Mouse (Mus musculus): Measurements from ENCODE around the gene Sec14l4. TPM values are rescaled to one million over a fixed set of nuclear protein-coding genes. Genes with fewer than 3 reads are reported as not detected.

The Sec14l4 gene
- polyA plus RNA-seq, 1 experiment from 2014 or later: not detected

DNA sequence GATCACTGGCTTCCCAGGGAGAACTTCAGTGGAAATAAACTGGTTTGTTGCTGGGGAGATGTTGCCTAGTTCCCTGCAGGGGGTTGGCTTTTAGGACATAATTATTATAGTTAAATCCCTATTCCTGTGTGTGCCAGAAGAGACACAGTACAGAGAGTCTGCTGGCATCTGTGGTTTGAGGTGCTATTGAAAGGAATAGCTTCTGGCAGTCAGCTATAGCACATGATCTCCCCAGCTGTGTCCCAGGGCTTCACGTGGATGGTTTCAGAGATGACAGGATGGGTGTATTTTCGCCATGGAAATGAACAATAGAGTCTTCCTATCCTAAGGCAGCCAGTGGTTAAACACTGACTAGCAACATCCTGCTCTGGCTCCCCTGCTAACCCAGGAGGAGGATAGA lies 56.0 kb downstream of the Sec14l4 start:
- H3K27ac ChIP-seq (replicated peaks): peak overlapping the region; percentile 52
- H3K4me3 ChIP-seq: no peak overlapping the region
- 41% methylated on average over 2 of the region's 2 CpGs for WGBS
- H3K9me3 ChIP-seq: 0 out of 2 replicates have a peak, but pooled peaks cover 6% of the 10 kb centered on the region
- no peak overlapping the region for H3K9ac ChIP-seq
- H3K4me1 ChIP-seq (replicated peaks): peaks cover 10% of the 10 kb centered on the region; the same call in 1 of the 2 replicates
- H3K36me3 ChIP-seq: peaks cover 12% of the 10 kb centered on the region; the same call in 1 of the 2 replicates
- no peak overlapping the region for H3K4me2 ChIP-seq
- H3K27me3 ChIP-seq: no peaks in the 10 kb centered on the region
- no peak for ATAC-seq (ENCODE audit: low read depth)

DNA sequence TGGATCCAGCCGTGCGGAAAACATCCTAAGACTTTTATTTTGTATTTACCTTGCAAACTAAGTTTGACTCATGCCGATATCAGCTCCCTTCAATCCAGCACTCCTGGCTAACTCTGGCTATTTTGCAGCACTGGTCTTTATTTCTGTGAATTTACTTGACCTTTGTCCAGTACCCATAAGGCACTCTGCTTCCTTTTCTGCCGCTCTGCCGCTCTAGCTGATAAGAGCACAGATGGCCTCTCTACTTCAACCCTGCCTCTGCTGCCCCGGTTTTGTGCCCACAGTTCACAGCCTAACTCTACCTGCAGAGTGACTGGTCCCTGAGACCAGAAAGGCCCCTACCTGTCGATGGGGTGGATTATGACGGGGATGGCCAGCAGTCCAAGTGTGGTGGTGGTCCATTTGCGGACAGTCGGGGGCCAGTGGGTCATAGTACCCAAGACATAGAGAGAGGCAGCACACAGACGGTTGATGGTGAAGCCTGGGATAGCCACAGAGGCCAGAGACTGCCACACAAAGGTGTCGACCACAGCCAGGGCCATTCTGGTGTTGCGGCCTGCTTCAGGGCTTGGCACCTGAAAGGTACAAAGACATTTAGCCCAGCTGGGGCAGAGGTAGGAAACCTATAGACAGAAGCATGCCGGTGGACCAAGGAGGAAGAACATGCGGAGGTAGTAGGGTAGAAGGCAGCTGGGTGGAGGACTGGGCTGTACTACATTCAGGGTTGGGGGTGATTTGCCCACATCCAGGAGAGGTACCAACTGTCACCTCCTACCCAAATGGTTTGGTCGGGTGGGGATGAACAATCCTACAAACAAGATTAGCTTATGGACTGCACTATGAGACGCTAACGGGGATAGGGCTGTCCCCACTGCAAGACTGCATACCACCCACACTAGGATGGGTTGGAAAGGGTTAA lies 62.5 kb downstream of the Sec14l4 start:
- Histone ChIP-seq H3K4me1 (replicated peaks) (peaks cover 36% of the 10 kb centered on the region), H3K36me3 (peaks cover 12% of the 10 kb centered on the region; the same call in 1 of the 2 replicates), H3K9ac (0 out of 2 replicates have a peak overlapping the region, but pooled peaks have one; percentile 3), H3K27me3 (no peaks in the 10 kb centered on the region), H3K27ac (replicated peaks) (no peak overlapping the region), H3K9me3 (0 out of 2 replicates have a peak, but pooled peaks cover 6% of the 10 kb centered on the region), H3K4me3 (no peak overlapping the region; the same call in 1 of the 2 replicates), H3K4me2 (peak overlapping the region; percentile 89; the same call in 1 of the 2 replicates)
- no peak for ATAC-seq (ENCODE audit: low read depth)
- whole genome bisulfite sequencing: 87% methylated on average over 18 of the region's 18 CpGs

DNA sequence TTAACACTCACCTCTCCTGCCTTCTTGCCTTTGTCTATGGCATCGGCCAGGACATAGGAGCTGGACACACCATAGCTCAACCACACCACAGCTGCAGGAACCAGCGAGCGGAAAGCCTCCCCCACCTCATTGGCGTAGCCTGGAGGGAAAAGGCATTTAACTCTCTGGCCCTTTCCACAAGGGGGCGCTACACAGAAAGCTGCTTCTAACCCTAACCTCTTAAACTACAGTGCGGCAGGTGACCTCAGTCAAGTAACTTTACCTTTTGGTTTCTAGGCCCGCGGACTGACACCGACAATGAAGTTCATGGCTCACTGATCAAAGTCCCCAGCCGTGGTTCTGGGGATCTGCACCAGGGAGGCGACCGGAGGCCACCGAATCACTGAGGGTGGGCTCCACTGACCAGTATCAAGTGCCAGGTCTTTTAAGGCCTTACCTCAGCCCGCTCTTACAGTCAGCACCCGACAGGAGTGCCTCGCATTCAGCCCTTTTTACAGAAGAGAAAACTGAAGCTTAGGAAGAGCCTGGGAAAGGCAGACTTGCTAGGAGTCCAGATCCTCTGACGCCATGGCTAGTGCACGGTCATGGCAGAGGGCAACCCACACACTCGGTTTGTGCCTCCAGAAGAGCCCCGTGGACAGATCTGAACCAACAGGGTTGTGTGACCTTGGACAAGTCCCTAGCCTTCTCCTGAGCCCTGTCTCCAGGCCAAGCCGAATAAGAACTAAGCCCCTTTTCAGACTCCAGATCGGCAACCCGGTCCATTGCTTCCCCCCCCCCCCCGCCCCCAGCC lies 63.3 kb downstream of the Sec14l4 start:
- Histone ChIP-seq H3K4me3 (peak overlapping the region; percentile 52), H3K27ac (replicated peaks) (peak overlapping the region; percentile 76), H3K4me2 (peak overlapping the region; percentile 89), H3K27me3 (no peaks in the 10 kb centered on the region), H3K9ac (peak overlapping the region; percentile 64), H3K9me3 (0 out of 2 replicates have a peak, but pooled peaks cover 6% of the 10 kb centered on the region), H3K36me3 (peaks cover 12% of the 10 kb centered on the region; the same call in 1 of the 2 replicates), H3K4me1 (replicated peaks) (peaks cover 36% of the 10 kb centered on the region)
- WGBS: 5% methylated on average over 24 of the region's 24 CpGs
- no peak for ATAC-seq (ENCODE audit: low read depth)

DNA sequence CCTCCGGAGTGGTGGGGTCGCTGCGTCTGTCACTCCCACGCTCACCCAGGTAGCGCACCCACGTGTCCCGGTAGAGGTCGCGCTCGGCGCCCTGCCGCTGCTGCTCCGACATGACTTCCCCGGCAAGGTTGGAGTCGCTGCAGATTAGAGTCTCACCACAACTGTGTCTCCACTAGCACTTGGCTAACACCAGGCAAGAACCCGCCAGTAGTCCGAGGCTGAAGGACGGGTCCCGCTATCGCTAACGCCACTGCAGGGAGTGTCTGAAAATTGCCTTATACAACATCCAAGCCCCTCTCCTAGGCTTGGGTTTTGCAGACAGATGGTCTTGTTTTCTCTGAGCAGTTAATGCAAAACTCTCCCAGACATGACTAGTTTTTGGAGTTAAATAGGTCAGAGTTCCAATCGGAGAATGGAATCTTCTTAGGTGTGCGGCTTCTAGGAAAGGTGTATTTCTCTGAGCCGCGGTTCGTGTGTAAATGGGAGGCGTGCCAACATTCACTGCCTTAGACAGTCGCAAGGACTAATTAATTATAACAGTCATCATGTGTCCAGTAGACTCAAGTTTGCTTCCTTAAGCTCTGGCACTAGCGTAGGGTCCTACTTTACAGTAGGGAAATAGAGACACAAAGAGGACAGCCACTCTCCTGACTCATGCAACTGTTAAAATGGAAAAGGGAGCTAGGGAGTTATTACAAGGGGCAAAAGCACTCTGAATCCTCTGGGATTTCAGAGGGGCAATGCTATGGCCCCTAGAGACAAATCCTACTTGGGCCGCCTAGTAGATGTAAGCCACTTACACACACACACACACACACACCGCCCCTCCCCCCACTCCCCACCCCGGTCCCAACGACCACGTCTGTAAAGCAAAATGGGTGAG lies 64.2 kb downstream of the Sec14l4 start, which contains the start of gene Mtfp1:
TSS of gene Mtfp1 (minus strand) at position 275 of the 883 bp plus-strand sequence.
- Histone ChIP-seq H3K27ac (replicated peaks) (peak within 1 kb of the TSS; percentile 82), H3K27me3 (no peaks in the 10 kb centered on the region), H3K36me3 (peaks cover 12% of the 10 kb centered on the region; the same call in 1 of the 2 replicates), H3K9me3 (0 out of 2 replicates have a peak, but pooled peaks cover 6% of the 10 kb centered on the region), H3K4me2 (peak within 1 kb of the TSS; percentile 89), H3K4me1 (replicated peaks) (peaks cover 36% of the 10 kb centered on the region), H3K4me3 (peak within 1 kb of the TSS; percentile 52), H3K9ac (peak within 1 kb of the TSS; percentile 64)
- ATAC-seq (ENCODE audit: low read depth): no peak
- 8% methylated on average over 34 of the region's 34 CpGs for WGBS

DNA sequence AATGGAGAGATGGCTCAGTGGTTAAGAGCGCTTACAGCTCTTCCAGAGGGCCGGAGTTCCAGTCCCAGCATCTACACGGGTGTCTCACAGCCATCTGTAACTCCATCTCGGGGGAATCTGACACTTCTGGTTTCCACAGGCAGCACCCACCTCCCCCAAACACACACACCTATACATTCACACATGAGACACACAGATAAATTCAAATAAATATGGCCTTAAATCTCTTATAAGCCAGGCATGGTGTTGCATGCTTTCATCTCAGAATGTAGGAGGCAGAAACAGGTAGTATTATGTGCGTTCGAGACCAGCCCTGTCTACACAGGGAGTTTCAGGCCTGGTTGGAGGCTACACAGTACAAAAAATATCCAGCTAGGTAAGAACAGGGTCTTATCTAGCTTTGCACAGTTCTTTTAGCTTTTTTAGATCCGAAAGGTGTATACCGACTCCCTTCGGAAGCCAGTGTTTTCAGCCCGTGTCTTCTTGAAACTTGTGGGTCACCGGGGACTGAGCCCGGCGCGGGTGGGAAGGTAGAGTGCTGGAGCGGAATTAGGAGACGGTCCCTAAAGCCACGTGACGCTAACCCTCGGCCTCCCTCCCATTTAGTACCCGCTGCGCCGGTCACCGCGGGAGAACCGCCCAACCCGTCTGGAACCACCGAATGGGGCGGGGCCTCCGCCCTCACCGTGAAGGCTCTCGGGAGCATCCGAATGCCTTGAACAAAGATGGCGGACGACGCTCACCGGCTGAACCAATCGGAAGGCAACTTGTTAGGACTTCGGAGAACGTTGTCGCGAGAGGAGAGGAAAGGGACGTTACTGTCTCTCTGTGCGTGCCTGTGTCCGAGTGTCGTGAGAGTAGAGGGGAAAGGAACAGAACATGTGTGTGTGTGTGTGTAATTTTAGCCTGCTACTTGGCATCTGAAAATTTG lies 65.1 kb downstream of the Sec14l4 start:
- Histone ChIP-seq H3K9ac (peak overlapping the region; percentile 90), H3K9me3 (no peaks in the 10 kb centered on the region), H3K27me3 (no peaks in the 10 kb centered on the region), H3K4me3 (peak overlapping the region; percentile 52), H3K4me2 (peak overlapping the region; percentile 89), H3K27ac (replicated peaks) (peak overlapping the region; percentile 92), H3K36me3 (peaks cover 4% of the 10 kb centered on the region; the same call in 1 of the 2 replicates), H3K4me1 (replicated peaks) (peaks cover 36% of the 10 kb centered on the region)
- 3% methylated on average over 45 of the region's 45 CpGs for WGBS
- ATAC-seq (ENCODE audit: low read depth): peak; percentile 95

DNA sequence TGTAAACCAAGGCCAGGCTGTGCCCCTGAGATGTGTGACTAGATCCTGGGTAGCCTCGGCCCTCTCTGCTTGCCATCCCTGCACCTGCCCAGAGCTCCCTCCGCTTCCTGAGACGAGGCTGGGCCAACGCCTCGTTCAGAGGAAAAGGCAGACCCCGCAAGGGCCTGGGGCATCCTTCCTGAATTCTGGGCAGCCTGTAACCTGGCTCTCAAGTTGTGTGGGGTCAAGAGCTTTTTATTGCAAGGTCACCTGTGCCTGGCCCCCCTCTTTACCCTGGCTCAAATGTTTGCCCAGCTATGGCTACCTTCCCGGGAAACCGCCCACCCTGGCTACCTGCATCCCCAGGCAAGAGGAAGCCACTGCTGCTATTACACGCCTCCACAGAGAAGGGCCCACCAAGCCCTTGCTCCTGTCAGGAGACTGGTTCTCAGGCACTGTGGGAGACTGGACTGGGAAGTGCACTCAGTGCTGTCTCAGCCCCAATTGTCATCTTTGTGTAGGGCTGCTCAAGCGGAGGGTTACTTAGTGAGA lies 65.9 kb downstream of the Sec14l4 start:
- H3K9me3 ChIP-seq: no peaks in the 10 kb centered on the region
- H3K27me3 ChIP-seq: no peaks in the 10 kb centered on the region
- peak; percentile 54 for ATAC-seq (ENCODE audit: low read depth)
- no peaks in the 10 kb centered on the region for H3K36me3 ChIP-seq
- H3K9ac ChIP-seq: peak overlapping the region; percentile 90
- peaks cover 36% of the 10 kb centered on the region for H3K4me1 ChIP-seq (replicated peaks)
- peak overlapping the region; percentile 89 for H3K4me2 ChIP-seq
- peak overlapping the region; percentile 52 for H3K4me3 ChIP-seq
- H3K27ac ChIP-seq (replicated peaks): peak overlapping the region; percentile 92
- WGBS: 28% methylated on average over 10 of the region's 10 CpGs

Other genes starting within 250 kb of the Sec14l4 start
- 12.3 and 16.8 TPM in 2 replicates for gene Osbp2, start 167.6 kb upstream of the Sec14l4 start, polyA plus RNA-seq (2015; fragmentation: Nextera tagmentation; extraction: Ambion mirVana)
- 0.33 and 0.77 TPM in 2 replicates for gene 4921536K21Rik, start 136.4 kb upstream of the Sec14l4 start, polyA plus RNA-seq (2015; fragmentation: Nextera tagmentation; extraction: Ambion mirVana)
- 23.0 and 24.7 TPM in 2 replicates for gene Dusp18, start 136.2 kb upstream of the Sec14l4 start, polyA plus RNA-seq (2015; fragmentation: Nextera tagmentation; extraction: Ambion mirVana)
- gene Slc35e4, start 116.8 kb upstream of the Sec14l4 start, polyA plus RNA-seq (2015; fragmentation: Nextera tagmentation; extraction: Ambion mirVana): 11.9 and 13.3 TPM in 2 replicates
- gene Tcn2, start 99.3 kb upstream of the Sec14l4 start, polyA plus RNA-seq (2015; fragmentation: Nextera tagmentation; extraction: Ambion mirVana): 31.1 and 31.9 TPM in 2 replicates
- gene Pes1, start 67.5 kb upstream of the Sec14l4 start, polyA plus RNA-seq (2015; fragmentation: Nextera tagmentation; extraction: Ambion mirVana): 56.5 and 59.4 TPM in 2 replicates
- gene 4930556J24Rik, start 54.7 kb upstream of the Sec14l4 start, polyA plus RNA-seq (2015; fragmentation: Nextera tagmentation; extraction: Ambion mirVana): 0.17 TPM in 1 of 2 replicates, not detected in the other
- 4.0 and 4.3 TPM in 2 replicates for gene Gal3st1, start 47.8 kb upstream of the Sec14l4 start, polyA plus RNA-seq (2015; fragmentation: Nextera tagmentation; extraction: Ambion mirVana)
- gene Sec14l3, start 33.4 kb downstream of the Sec14l4 start, polyA plus RNA-seq (2015; fragmentation: Nextera tagmentation; extraction: Ambion mirVana): 0.25 TPM in 1 of 2 replicates, not detected in the other
- gene Mtfp1, start 64.0 kb downstream of the Sec14l4 start, polyA plus RNA-seq (2015; fragmentation: Nextera tagmentation; extraction: Ambion mirVana): 5.4 and 6.0 TPM in 2 replicates
- 3.8 and 4.1 TPM in 2 replicates for gene Sec14l2, start 92.0 kb downstream of the Sec14l4 start, polyA plus RNA-seq (2015; fragmentation: Nextera tagmentation; extraction: Ambion mirVana)
- 40.5 and 43.7 TPM in 2 replicates for gene Rnf215, start 103.7 kb downstream of the Sec14l4 start, polyA plus RNA-seq (2015; fragmentation: Nextera tagmentation; extraction: Ambion mirVana)
- gene Ccdc157, start 128.8 kb downstream of the Sec14l4 start, polyA plus RNA-seq (2015; fragmentation: Nextera tagmentation; extraction: Ambion mirVana): 7.6 and 7.9 TPM in 2 replicates
- gene Sf3a1, start 128.9 kb downstream of the Sec14l4 start, polyA plus RNA-seq (2015; fragmentation: Nextera tagmentation; extraction: Ambion mirVana): 52.3 and 59.6 TPM in 2 replicates
- 30.0 and 30.3 TPM in 2 replicates for gene Tbc1d10a, start 155.3 kb downstream of the Sec14l4 start, polyA plus RNA-seq (2015; fragmentation: Nextera tagmentation; extraction: Ambion mirVana)
- 3.5 and 4.1 TPM in 2 replicates for gene Castor1, start 186.8 kb downstream of the Sec14l4 start, polyA plus RNA-seq (2015; fragmentation: Nextera tagmentation; extraction: Ambion mirVana)
- not detected in 2 replicates for gene Osm, start 205.0 kb downstream of the Sec14l4 start, polyA plus RNA-seq (2015; fragmentation: Nextera tagmentation; extraction: Ambion mirVana)
- gene Lif, start 226.1 kb downstream of the Sec14l4 start, polyA plus RNA-seq (2015; fragmentation: Nextera tagmentation; extraction: Ambion mirVana): not detected in 2 replicates